Mouse (Mus musculus) bone marrow macrophage, adult 2 months (primary cell): ENCODE measurements around the gene Fam69a.

Experiments used
- CTCF ChIP-seq: IDR thresholded peaks from 2 replicates; pipeline ENCODE4 v1.5.1; 2012; ENCODE audit warnings: low read depth, mild to moderate bottlenecking, low read length, moderate library complexity
- POLR2A ChIP-seq: IDR thresholded peaks from 2 replicates; pipeline ENCODE4 v1.6.1; 2012; ENCODE audit warnings: mild to moderate bottlenecking, low read depth, low read length, borderline replicate concordance

GRCm38 (mm10) chr5:107995936-107996335 lies 9.1 kb upstream of the Fam69a start:
- TF ChIP-seq CTCF (no peak), POLR2A (no peak)
